Mouse (Mus musculus) heart, embryonic 12.5 days (tissue): ENCODE data around the gene Cebpa. TPM values are rescaled to one million over a fixed set of nuclear protein-coding genes. Genes with fewer than 3 reads are reported as not detected.

Source experiments
- ATAC-seq: fragments of 200-750 bp; cut with Nextera tagmentation; 2 replicates; pipeline ENCODE4 v1.8.0; 2017; ENCODE audit warnings: moderate TSS enrichment, moderate library complexity; ENCODE audit not compliant: insufficient number of reproducible peaks, low FRiP score
- H3K27ac ChIP-seq: fragments of 300-500 bp; sonication (generic); 2 replicates; pipeline ENCODE4 v1.5.1; 2016; ENCODE audit warnings: mild to moderate bottlenecking, moderate library complexity; ENCODE audit not compliant: poor library complexity, severe bottlenecking
- H3K27me3 ChIP-seq: fragments of 300-500 bp; sonication (generic); replicated peaks from 2 replicates; pipeline ENCODE4 v1.6.1; 2016; ENCODE audit warnings: mild to moderate bottlenecking, moderate library complexity
- H3K36me3 ChIP-seq: fragments of 300-500 bp; sonication (generic); 2 replicates; pipeline ENCODE4 v1.6.1; 2016; ENCODE audit warnings: mild to moderate bottlenecking, moderate library complexity
- H3K4me1 ChIP-seq: fragments of 300-500 bp; sonication (generic); replicated peaks from 2 replicates; pipeline ENCODE4 v1.6.1; 2016; ENCODE audit warnings: mild to moderate bottlenecking
- H3K4me2 ChIP-seq: fragments of 300-500 bp; sonication (generic); 2 replicates; pipeline ENCODE4 v1.6.1; 2016; ENCODE audit warnings: mild to moderate bottlenecking, moderate library complexity
- H3K4me3 ChIP-seq: fragments of 300-500 bp; sonication (generic); 2 replicates; pipeline ENCODE4 v1.5.1; 2016; ENCODE audit warnings: mild to moderate bottlenecking
- H3K9ac ChIP-seq: fragments of 300-500 bp; sonication (generic); 2 replicates; pipeline ENCODE4 v1.6.1; 2016; ENCODE audit warnings: mild to moderate bottlenecking, moderate library complexity
- H3K9me3 ChIP-seq: fragments of 300-500 bp; sonication (generic); replicated peaks from 2 replicates; pipeline ENCODE4 v1.6.1; 2016; ENCODE audit warnings: mild to moderate bottlenecking, moderate library complexity
- WGBS: fragments of 180-500 bp; shearing (Covaris S2); methylation state at CpG from one replicate; pipeline ENCODE4 v1.1.7; 2016; 5-methylcytosine and 5-hydroxymethylcytosine counted together
- polyA plus RNA-seq: library from polyadenylated mRNA; unstranded; fragments of >200 nt; fragmentation: Nextera tagmentation; extraction: Ambion mirVana; gene quantifications from 2 replicates; pipeline ENCODE4 v1.2.1, GENCODE M21; 2016

Cebpa gene
- polyA plus RNA-seq, 1 experiment from 2014 or later, result 0.92 TPM

- under 1% methylated on average over 53 of the region's 53 CpGs for WGBS
- no peaks in the 10 kb centered on the region for H3K9me3 ChIP-seq
- no peaks in the 10 kb centered on the region for H3K36me3 ChIP-seq
- H3K9ac ChIP-seq, result peak overlapping the region; percentile 49
- ATAC-seq, result no peak
- H3K4me1 ChIP-seq, result peaks cover 14% of the 10 kb centered on the region
- H3K4me2 ChIP-seq, result peak overlapping the region; percentile 95
- H3K27me3 ChIP-seq, result peaks cover 85% of the 10 kb centered on the region
- no peak overlapping the region for H3K27ac ChIP-seq
- H3K4me3 ChIP-seq, result peak overlapping the region; percentile 58
These were observed 1.1 kb downstream of the Cebpa start for GRCm38 (mm10) chr7:35120146-35120691.

GRCm38 (mm10) chr7:35121150-35121549 lies 2.1 kb downstream of the Cebpa start:
- no peaks in the 10 kb centered on the region for H3K36me3 ChIP-seq
- H3K9ac ChIP-seq, result no peak overlapping the region
- no peak overlapping the region for H3K27ac ChIP-seq
- 32% methylated on average over 8 of the region's 8 CpGs for WGBS
- H3K27me3 ChIP-seq, result peaks cover 86% of the 10 kb centered on the region
- ATAC-seq, result no peak
- no peak overlapping the region for H3K4me3 ChIP-seq
- 0 out of 2 replicates have a peak overlapping the region, but pooled peaks have one; percentile 95 for H3K4me2 ChIP-seq
- peaks cover 14% of the 10 kb centered on the region for H3K4me1 ChIP-seq
- no peaks in the 10 kb centered on the region for H3K9me3 ChIP-seq

- H3K4me2 ChIP-seq, result no peak overlapping the region
- no peak overlapping the region for H3K4me3 ChIP-seq
- H3K9me3 ChIP-seq, result no peaks in the 10 kb centered on the region
- 56% methylated on average over 10 of the region's 10 CpGs for WGBS
- peaks cover 14% of the 10 kb centered on the region for H3K4me1 ChIP-seq
- no peaks in the 10 kb centered on the region for H3K36me3 ChIP-seq
- no peak overlapping the region for H3K27ac ChIP-seq
- no peak for ATAC-seq
- peaks cover 79% of the 10 kb centered on the region for H3K27me3 ChIP-seq
- H3K9ac ChIP-seq, result no peak overlapping the region
These were observed 3.6 kb downstream of the Cebpa start for GRCm38 (mm10) chr7:35122401-35123320.

- peaks cover 81% of the 10 kb centered on the region for H3K27me3 ChIP-seq
- H3K4me3 ChIP-seq, result no peak overlapping the region
- 19% methylated on average over 10 of the region's 10 CpGs for WGBS
- no peak overlapping the region for H3K4me2 ChIP-seq
- no peak overlapping the region for H3K27ac ChIP-seq
- H3K9me3 ChIP-seq, result no peaks in the 10 kb centered on the region
- peaks cover 14% of the 10 kb centered on the region for H3K4me1 ChIP-seq
- no peak overlapping the region for H3K9ac ChIP-seq
- no peak for ATAC-seq
- no peaks in the 10 kb centered on the region for H3K36me3 ChIP-seq
These were observed 4.4 kb downstream of the Cebpa start for GRCm38 (mm10) chr7:35123431-35123953.

GRCm38 (mm10) chr7:35124216-35124615 lies 5.1 kb downstream of the Cebpa start:
- 76% methylated on average over 5 of the region's 5 CpGs for WGBS

GRCm38 (mm10) chr7:35124745-35125144 lies 5.7 kb downstream of the Cebpa start:
- peaks cover 12% of the 10 kb centered on the region for H3K4me1 ChIP-seq
- peaks cover 82% of the 10 kb centered on the region for H3K27me3 ChIP-seq
- H3K27ac ChIP-seq, result no peak overlapping the region

More at GRCm38 (mm10) chr7:35124216-35124615, 5.1 kb downstream of the Cebpa start:
- Histone ChIP-seq H3K4me2 (no peak overlapping the region), H3K9me3 (no peaks in the 10 kb centered on the region), H3K4me1 (peaks cover 17% of the 10 kb centered on the region), H3K4me3 (no peak overlapping the region), H3K27ac (no peak overlapping the region), H3K36me3 (no peaks in the 10 kb centered on the region), H3K27me3 (peaks cover 88% of the 10 kb centered on the region), H3K9ac (no peak overlapping the region)
- ATAC-seq, result no peak

GRCm38 (mm10) chr7:35125971-35126370 lies 6.9 kb downstream of the Cebpa start:
- H3K4me2 ChIP-seq, result no peak overlapping the region
- 64% methylated on average over 5 of the region's 5 CpGs for WGBS

More at GRCm38 (mm10) chr7:35124745-35125144, 5.7 kb downstream of the Cebpa start:
- no peaks in the 10 kb centered on the region for H3K36me3 ChIP-seq
- no peak overlapping the region for H3K4me2 ChIP-seq
- 60% methylated on average over 6 of the region's 6 CpGs for WGBS
- H3K9ac ChIP-seq, result no peak overlapping the region
- H3K9me3 ChIP-seq, result no peaks in the 10 kb centered on the region
- H3K4me3 ChIP-seq, result no peak overlapping the region
- no peak for ATAC-seq

GRCm38 (mm10) chr7:35127001-35127400 lies 7.9 kb downstream of the Cebpa start:
- H3K9me3 ChIP-seq, result no peaks in the 10 kb centered on the region
- H3K27me3 ChIP-seq, result peaks cover 63% of the 10 kb centered on the region

More at GRCm38 (mm10) chr7:35125971-35126370, 6.9 kb downstream of the Cebpa start:
- H3K36me3 ChIP-seq, result no peaks in the 10 kb centered on the region
- no peak overlapping the region for H3K9ac ChIP-seq
- H3K27me3 ChIP-seq, result peaks cover 74% of the 10 kb centered on the region
- H3K27ac ChIP-seq, result no peak overlapping the region
- H3K4me1 ChIP-seq, result 0 out of 2 replicates have a peak, but pooled peaks cover 4% of the 10 kb centered on the region
- no peak overlapping the region for H3K4me3 ChIP-seq
- H3K9me3 ChIP-seq, result no peaks in the 10 kb centered on the region
- no peak for ATAC-seq

GRCm38 (mm10) chr7:35127721-35128120 lies 8.6 kb downstream of the Cebpa start:
- Histone ChIP-seq H3K9me3 (no peaks in the 10 kb centered on the region), H3K27ac (no peak overlapping the region), H3K4me1 (0 out of 2 replicates have a peak, but pooled peaks cover 4% of the 10 kb centered on the region), H3K9ac (no peak overlapping the region), H3K36me3 (no peaks in the 10 kb centered on the region), H3K27me3 (peaks cover 56% of the 10 kb centered on the region), H3K4me2 (no peak overlapping the region), H3K4me3 (no peak overlapping the region)
- 34% methylated on average over 6 of the region's 6 CpGs for WGBS
- no peak for ATAC-seq

More at GRCm38 (mm10) chr7:35127001-35127400, 7.9 kb downstream of the Cebpa start:
- no peak overlapping the region for H3K4me3 ChIP-seq
- no peak overlapping the region for H3K4me2 ChIP-seq
- 0 out of 2 replicates have a peak, but pooled peaks cover 4% of the 10 kb centered on the region for H3K4me1 ChIP-seq
- no peak overlapping the region for H3K27ac ChIP-seq
- H3K9ac ChIP-seq, result no peak overlapping the region
- no peak for ATAC-seq
- H3K36me3 ChIP-seq, result no peaks in the 10 kb centered on the region
- WGBS, result 66% methylated on average over 10 of the region's 10 CpGs

- no peak for ATAC-seq
- no peak overlapping the region for H3K4me3 ChIP-seq
- no peak overlapping the region for H3K4me2 ChIP-seq
- no peaks in the 10 kb centered on the region for H3K9me3 ChIP-seq
- 53% methylated on average over 17 of the region's 17 CpGs for WGBS
- no peak overlapping the region for H3K27ac ChIP-seq
- no peaks in the 10 kb centered on the region for H3K36me3 ChIP-seq
- H3K9ac ChIP-seq, result no peak overlapping the region
- H3K27me3 ChIP-seq, result peaks cover 52% of the 10 kb centered on the region
- H3K4me1 ChIP-seq, result 0 out of 2 replicates have a peak, but pooled peaks cover 4% of the 10 kb centered on the region
These were observed 9.8 kb downstream of the Cebpa start for GRCm38 (mm10) chr7:35128677-35129567.
